In the genomic region with DNA sequence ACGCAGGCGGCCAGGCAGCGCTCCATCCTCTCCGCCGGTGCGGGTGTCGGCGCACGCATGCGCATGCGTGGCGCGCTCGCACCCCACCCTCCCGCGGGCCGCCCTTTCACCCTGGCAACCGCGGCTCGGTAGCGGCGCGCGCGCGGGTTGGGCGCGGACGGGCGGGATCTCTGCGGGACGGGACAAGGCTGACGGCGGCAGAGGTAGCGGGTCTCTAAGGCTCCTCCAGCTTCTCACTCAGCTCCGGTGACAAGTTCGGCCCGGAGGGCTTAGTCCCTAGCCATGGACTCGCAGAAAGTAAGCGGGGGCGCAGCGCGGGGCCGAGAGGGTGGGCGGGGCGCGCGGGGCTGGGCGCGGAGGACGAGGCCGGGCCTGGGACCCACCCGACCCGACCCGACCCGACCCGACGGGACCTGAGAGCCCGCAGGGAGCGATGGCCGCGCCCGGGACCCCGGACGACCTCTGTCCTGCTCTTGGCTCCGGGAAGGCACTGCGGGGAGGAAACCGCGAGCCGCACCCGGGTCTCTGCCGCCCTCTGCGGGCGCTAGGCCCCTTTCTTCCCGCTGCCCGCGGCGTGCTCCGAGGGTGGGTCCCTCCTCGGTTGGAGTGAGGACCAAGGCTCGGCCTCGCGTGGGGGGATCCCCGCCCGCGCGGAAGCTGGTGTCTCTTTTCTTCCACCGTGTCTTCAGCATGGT, we compare ENCODE assay signal across 8 mouse cellular contexts. TPM values are rescaled to one million over a fixed set of nuclear protein-coding genes. Genes with fewer than 3 reads are reported as not detected.
DNase-seq lines count a peak whose midpoint lies in the region; ATAC-seq and TF ChIP-seq lines count a peak whose summit lies in the region.

A gene (plus strand): TSS at position 156 of the 695 bp plus-strand sequence.

- no peak for TF ChIP-seq CTCF in bone marrow macrophage, adult 2 months (IDR thresholded peaks at IDR 0.05; ENCODE audit: low read depth, low read length)

- no peaks in the 10 kb centered on the region for H3K36me3 ChIP-seq in embryonic facial prominence, embryonic 15.5 days
- no peaks in the 10 kb centered on the region for H3K36me3 ChIP-seq in limb, embryonic 15.5 days
- no peaks in the 10 kb centered on the region for H3K36me3 ChIP-seq in midbrain, embryonic 16.5 days (ENCODE audit: control insufficient read depth, insufficient read depth, low read length)

- no peaks in the 10 kb centered on the region; the same call in 1 of the 2 replicates for H3K4me1 ChIP-seq in bone marrow macrophage, adult 2 months (ENCODE audit: control insufficient read depth, insufficient read depth, low read length)
- peaks cover 14% of the 10 kb centered on the region; the same call in 1 of the 2 replicates for H3K4me1 ChIP-seq in embryonic facial prominence, embryonic 15.5 days
- peaks cover 10% of the 10 kb centered on the region; the same call in 1 of the 2 replicates for H3K4me1 ChIP-seq in limb, embryonic 15.5 days
- H3K4me1 ChIP-seq in midbrain, embryonic 16.5 days (ENCODE audit: control insufficient read depth, insufficient read depth, low read length): peaks cover 38% of the 10 kb centered on the region

- peak within 1 kb of the TSS; percentile 53 for H3K9ac ChIP-seq in embryonic facial prominence, embryonic 15.5 days
- peak within 1 kb of the TSS; percentile 71 for H3K9ac ChIP-seq in limb, embryonic 15.5 days
- H3K9ac ChIP-seq in midbrain, embryonic 16.5 days (ENCODE audit: low read depth, low read length): peak within 1 kb of the TSS; percentile 88

- H3K4me3 ChIP-seq in bone marrow macrophage, adult 2 months (ENCODE audit: insufficient read depth, low read length): peak within 1 kb of the TSS; percentile 88
- H3K4me3 ChIP-seq in embryonic facial prominence, embryonic 15.5 days (replicated peaks): peak within 1 kb of the TSS; percentile 65
- H3K4me3 ChIP-seq in limb, embryonic 15.5 days: peak within 1 kb of the TSS; percentile 80
- H3K4me3 ChIP-seq in midbrain, embryonic 16.5 days (ENCODE audit: low read depth, low read length): peak within 1 kb of the TSS; percentile 86

- H3K9me3 ChIP-seq in embryonic facial prominence, embryonic 15.5 days (replicated peaks): no peaks in the 10 kb centered on the region
- H3K9me3 ChIP-seq in limb, embryonic 15.5 days: no peaks in the 10 kb centered on the region
- H3K9me3 ChIP-seq in midbrain, embryonic 16.5 days (replicated peaks; ENCODE audit: control insufficient read depth, low read length, poor library complexity, severe bottlenecking): no peaks in the 10 kb centered on the region

- H3K4me2 ChIP-seq in embryonic facial prominence, embryonic 15.5 days (replicated peaks): peak within 1 kb of the TSS; percentile 72
- peak within 1 kb of the TSS; percentile 74 for H3K4me2 ChIP-seq in limb, embryonic 15.5 days
- peak within 1 kb of the TSS; percentile 76 for H3K4me2 ChIP-seq in midbrain, embryonic 16.5 days (ENCODE audit: low read length)

- H3K27ac ChIP-seq in bone marrow macrophage, adult 2 months (ENCODE audit: insufficient read depth, low read depth, low read length): no peak within 1 kb of the TSS
- H3K27ac ChIP-seq in embryonic facial prominence, embryonic 15.5 days (replicated peaks): peak within 1 kb of the TSS; percentile 44; the same call in 1 of the 2 replicates
- H3K27ac ChIP-seq in limb, embryonic 15.5 days: peak within 1 kb of the TSS; percentile 65
- peak within 1 kb of the TSS; percentile 96 for H3K27ac ChIP-seq in midbrain, embryonic 16.5 days (ENCODE audit: low read length)

- H3K27me3 ChIP-seq in embryonic facial prominence, embryonic 15.5 days: no peaks in the 10 kb centered on the region
- no peaks in the 10 kb centered on the region for H3K27me3 ChIP-seq in limb, embryonic 15.5 days
- no peaks in the 10 kb centered on the region for H3K27me3 ChIP-seq in midbrain, embryonic 16.5 days (ENCODE audit: control insufficient read depth, insufficient read depth, low read depth, low read length)

- TF ChIP-seq POLR2A in bone marrow macrophage, adult 2 months (IDR thresholded peaks at IDR 0.05; ENCODE audit: borderline replicate concordance, low read depth, low read length): no peak

- ATAC-seq in embryonic facial prominence, embryonic 15.5 days (ENCODE audit: insufficient number of reproducible peaks, low FRiP score, low TSS enrichment, low read depth): peak; percentile 87
- ATAC-seq in limb, embryonic 15.5 days (ENCODE audit: insufficient number of reproducible peaks, low FRiP score, low TSS enrichment, low read depth): peak; percentile 68
- peak; percentile 92 for ATAC-seq in midbrain, embryonic 16.5 days

- peak; percentile 9 for DNase-seq in 3T3-L1 (ENCODE audit: low read depth, low spot score)
- DNase-seq in heart, adult 9 months (ENCODE audit: low spot score in 2 of 2): peak; percentile 70 to 73
- DNase-seq in kidney, adult 9 months: peak; percentile 48
- peak; percentile 22 to 41 for DNase-seq in spleen, postnatal 14 days (ENCODE audit: low spot score in 2 of 2)

- under 1% methylated on average over 87 of the region's 88 CpGs for WGBS in embryonic facial prominence, embryonic 15.5 days
- WGBS in limb, embryonic 15.5 days: under 1% methylated on average over 75 of the region's 88 CpGs
- WGBS in midbrain, embryonic 16.5 days: under 1% methylated on average over 72 of the region's 88 CpGs

RNA-seq across cellular contexts. Expression of the gene that starts here (rescaled TPM):
- 3.8 and 4.1 TPM in 2 replicates for polyA plus RNA-seq in bone marrow macrophage, adult 2 months (2012; ENCODE audit: insufficient read depth, insufficient read length, missing spikeins)
- 10.3 and 13.1 TPM in 2 replicates for polyA plus RNA-seq in embryonic facial prominence, embryonic 15.5 days (2015; fragmentation: Nextera tagmentation; extraction: Ambion mirVana)
- polyA plus RNA-seq in limb, embryonic 15.5 days (2015; fragmentation: Nextera tagmentation; extraction: Ambion mirVana): 11.3 and 13.1 TPM in 2 replicates
- 35.9 and 39.8 TPM in 2 replicates for polyA plus RNA-seq in midbrain, embryonic 16.5 days (2015; fragmentation: Nextera tagmentation; extraction: Ambion mirVana)

Comparison
In these comparisons a context has a peak if more than half of its experiments do, and no peak if none do; other contexts are left out.
1. DNase-seq: peak in every context shown above with its lines; median percentile 72 in heart, adult 9 months; 48 in kidney, adult 9 months; 32 in spleen, postnatal 14 days; 9 in 3T3-L1.